Mouse (Mus musculus) spleen, adult 2 months (tissue): ENCODE data around the gene Pik3cd. TPM values are rescaled to one million over a fixed set of nuclear protein-coding genes. Genes with fewer than 3 reads are reported as not detected.
A peak's percentile ranks its signal among the peaks of the same experiment; 100 is the strongest.

Source experiments
- DNase-seq, 2 experiments: peaks; one replicate each; pipeline versions ENCODE4 v3.0.0 to v3.0.0-alpha.2; 2012 to 2021; ENCODE audit warnings: low spot score in 2 of 2, low read depth in 1 of 2
- H3K27ac ChIP-seq: fragments of 200-500 bp; 2 replicates; pipeline ENCODE4 v1.5.1; 2012; ENCODE audit warnings: low read length, inconsistent platforms; ENCODE audit not compliant: insufficient read depth
- H3K27me3 ChIP-seq: fragments of 200-500 bp; 2 replicates; pipeline ENCODE4 v1.6.1; 2012; ENCODE audit warnings: mild to moderate bottlenecking, moderate library complexity, low read length, inconsistent platforms; ENCODE audit not compliant: control insufficient read depth, insufficient read depth
- H3K36me3 ChIP-seq: fragments of 200-500 bp; 2 replicates; pipeline ENCODE4 v1.6.1; 2012; ENCODE audit warnings: mild to moderate bottlenecking, low read length, inconsistent platforms; ENCODE audit not compliant: control insufficient read depth, insufficient read depth
- H3K4me1 ChIP-seq: fragments of 200-500 bp; 2 replicates; pipeline ENCODE4 v1.6.1; 2011; ENCODE audit warnings: inconsistent platforms; ENCODE audit not compliant: control insufficient read depth, insufficient read depth, insufficient read length
- H3K4me3 ChIP-seq: fragments of 200-500 bp; 2 replicates; pipeline ENCODE4 v1.5.1; 2011; ENCODE audit warnings: mild to moderate bottlenecking, inconsistent platforms; ENCODE audit not compliant: insufficient read depth, insufficient read length; ENCODE audit errors: extremely low read depth
- CTCF ChIP-seq: fragments of 200-500 bp; IDR thresholded peaks from 2 replicates; pipeline ENCODE4 v1.5.1; 2011; ENCODE audit warnings: mild to moderate bottlenecking, inconsistent platforms; ENCODE audit not compliant: insufficient read depth, insufficient read length, insufficient replicate concordance; ENCODE audit errors: extremely low read depth
- POLR2A ChIP-seq: fragments of 200-500 bp; IDR thresholded peaks from 2 replicates; pipeline ENCODE4 v1.6.1; 2011; ENCODE audit warnings: low read depth, low read length, inconsistent platforms
- WGBS: fragments of 180-500 bp; shearing (Covaris S2); methylation state at CpG from one replicate; pipeline ENCODE4 v1.1.7; 2018; 5-methylcytosine and 5-hydroxymethylcytosine counted together
- polyA plus RNA-seq: library from polyadenylated mRNA; depleted of rRNA; stranded (reverse); fragments of >200 nt; gene quantifications from 2 replicates; pipeline ENCODE4 v1.2.3, GENCODE M21; 2012

The Pik3cd gene
- polyA plus RNA-seq, 1 experiment, result 104 TPM

- no peaks in the 10 kb centered on the region for H3K27me3 ChIP-seq
- H3K27ac ChIP-seq, result 0 out of 2 replicates have a peak overlapping the region, but pooled peaks have one; percentile 11
- WGBS, result 78% methylated on average over 1 of the region's 1 CpGs
- TF ChIP-seq POLR2A (no peak), CTCF (no peak)
- no peak overlapping the region for H3K4me3 ChIP-seq
- H3K36me3 ChIP-seq, result peaks cover 25% of the 10 kb centered on the region
- H3K4me1 ChIP-seq, result peaks cover 2% of the 10 kb centered on the region
- no peak for DNase-seq
Observed at GRCm38 (mm10) chr4:149678006-149678405, 24.4 kb downstream of the Pik3cd start.

GRCm38 (mm10) chr4:149675378-149676261 is 26.8 kb downstream of the Pik3cd start:
- Histone ChIP-seq H3K4me3 (peak overlapping the region; percentile 19; the same call in 1 of the 2 replicates), H3K4me1 (no peaks in the 10 kb centered on the region; the same call in 1 of the 2 replicates), H3K27me3 (no peaks in the 10 kb centered on the region), H3K36me3 (peaks cover 31% of the 10 kb centered on the region), H3K27ac (no peak overlapping the region)
- 52% methylated on average over 60 of the region's 60 CpGs for WGBS
- no peak for TF ChIP-seq POLR2A
- no peak for TF ChIP-seq CTCF
- DNase-seq, result peak in 1 of 2 experiments; percentile 49

- Histone ChIP-seq H3K27ac (no peak overlapping the region), H3K4me3 (no peak overlapping the region), H3K27me3 (no peaks in the 10 kb centered on the region), H3K36me3 (peaks cover 34% of the 10 kb centered on the region), H3K4me1 (no peaks in the 10 kb centered on the region; the same call in 1 of the 2 replicates)
- WGBS, result 77% methylated on average over 8 of the region's 8 CpGs
- TF ChIP-seq POLR2A (no peak), CTCF (no peak)
- DNase-seq, result no peak
Observed at GRCm38 (mm10) chr4:149674814-149675377, 27.5 kb downstream of the Pik3cd start.

- H3K4me3 ChIP-seq, result no peak overlapping the region
- DNase-seq, result no peak
- peaks cover 5% of the 10 kb centered on the region for H3K4me1 ChIP-seq
- TF ChIP-seq CTCF (no peak), POLR2A (no peak)
- H3K27me3 ChIP-seq, result no peaks in the 10 kb centered on the region
- H3K36me3 ChIP-seq, result peaks cover 36% of the 10 kb centered on the region
- WGBS, result 75% methylated on average over 5 of the region's 5 CpGs
- 0 out of 2 replicates have a peak overlapping the region, but pooled peaks have one; percentile 15 for H3K27ac ChIP-seq
Observed at GRCm38 (mm10) chr4:149672747-149673146, 29.6 kb downstream of the Pik3cd start.

- Histone ChIP-seq H3K36me3 (peaks cover 35% of the 10 kb centered on the region), H3K27me3 (no peaks in the 10 kb centered on the region), H3K27ac (no peak overlapping the region), H3K4me3 (no peak overlapping the region), H3K4me1 (peaks cover 11% of the 10 kb centered on the region)
- TF ChIP-seq POLR2A (no peak), CTCF (no peak)
- DNase-seq, result no peak
- 95% methylated on average over 6 of the region's 6 CpGs for WGBS
Observed at GRCm38 (mm10) chr4:149671175-149671574, 31.2 kb downstream of the Pik3cd start.

GRCm38 (mm10) chr4:149665692-149666090 is 36.7 kb downstream of the Pik3cd start:
- TF ChIP-seq POLR2A (no peak), CTCF (no peak)
- H3K4me1 ChIP-seq, result peaks cover 34% of the 10 kb centered on the region; the same call in 1 of the 2 replicates
- H3K36me3 ChIP-seq, result peaks cover 29% of the 10 kb centered on the region
- 34% methylated on average over 6 of the region's 6 CpGs for WGBS
- no peaks in the 10 kb centered on the region for H3K27me3 ChIP-seq
- no peak overlapping the region for H3K4me3 ChIP-seq
- peak overlapping the region; percentile 91 for H3K27ac ChIP-seq
- DNase-seq, result no peak
